Mouse (Mus musculus) cerebellum, adult 2 months (tissue): ENCODE data around the gene D930020B18Rik.

Experiments
- CTCF ChIP-seq: fragments of 200-500 bp; IDR thresholded peaks from 2 replicates; pipeline ENCODE4 v1.5.1; 2011; ENCODE audit warnings: low read depth, mild to moderate bottlenecking, control low read depth, low read length, moderate library complexity, borderline replicate concordance; ENCODE audit not compliant: insufficient read depth
- POLR2A ChIP-seq: fragments of 200-500 bp; IDR thresholded peaks from 2 replicates; pipeline ENCODE4 v1.6.1; 2011; ENCODE audit warnings: low read length, control low read depth, borderline replicate concordance; ENCODE audit not compliant: insufficient read depth

DNA sequence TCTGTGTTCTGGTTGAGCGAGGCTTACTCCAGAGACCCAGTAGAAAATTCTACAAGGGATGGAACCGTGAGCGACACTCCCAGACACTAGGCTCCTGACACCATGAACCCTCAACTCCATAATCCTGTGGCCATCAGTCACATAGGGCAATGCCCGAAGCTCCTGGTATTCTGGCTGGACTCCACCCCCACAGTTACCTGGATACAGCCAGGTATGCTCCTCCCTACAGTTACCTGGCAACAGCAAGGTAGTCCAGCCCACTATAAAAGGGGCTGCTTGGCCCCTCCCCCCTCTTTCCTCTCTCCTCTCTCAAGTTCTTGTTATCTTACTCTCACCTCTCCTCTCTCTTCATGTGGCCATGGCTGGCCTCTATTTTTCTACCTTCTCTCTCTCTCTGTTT is 85.8 kb downstream of the D930020B18Rik start:
- TF ChIP-seq CTCF (no peak), POLR2A (no peak)
